Mouse (Mus musculus) gastrocnemius, adult 2 months (tissue): ENCODE results near the gene Atp10a. TPM values are rescaled to one million over a fixed set of nuclear protein-coding genes. Genes with fewer than 3 reads are reported as not detected.

Experiments
- DNase-seq: peaks from one replicate; pipeline ENCODE4 v3.0.0; 2022
- H3K27ac ChIP-seq: fragments of 200-600 bp; 2 replicates; pipeline ENCODE4 v1.8.1; 2022; ENCODE audit warnings: mild to moderate bottlenecking
- H3K4me3 ChIP-seq: fragments of 200-600 bp; 2 replicates; pipeline ENCODE4 v1.8.1; 2022; ENCODE audit warnings: mild to moderate bottlenecking, moderate library complexity
- CTCF ChIP-seq: fragments of 200-600 bp; IDR thresholded peaks from 2 replicates; pipeline ENCODE4 v1.8.1; 2022; ENCODE audit warnings: antibody characterized with exemption, mild to moderate bottlenecking, moderate library complexity
- intact Hi-C: fragments of 180-260 bp; cut with DNase I; formaldehyde crosslinking; loops from one replicate; pipeline ENCODE4 v1.15.1; 2025
- total RNA-seq, 2 experiments: library from RNA; stranded (reverse); gene quantifications; 2 replicates each; pipeline ENCODE4 v1.2.3; 2021

Gene Atp10a
- total RNA-seq, 2 experiments from 2014 or later: 1.3 to 2.0 TPM

DNA sequence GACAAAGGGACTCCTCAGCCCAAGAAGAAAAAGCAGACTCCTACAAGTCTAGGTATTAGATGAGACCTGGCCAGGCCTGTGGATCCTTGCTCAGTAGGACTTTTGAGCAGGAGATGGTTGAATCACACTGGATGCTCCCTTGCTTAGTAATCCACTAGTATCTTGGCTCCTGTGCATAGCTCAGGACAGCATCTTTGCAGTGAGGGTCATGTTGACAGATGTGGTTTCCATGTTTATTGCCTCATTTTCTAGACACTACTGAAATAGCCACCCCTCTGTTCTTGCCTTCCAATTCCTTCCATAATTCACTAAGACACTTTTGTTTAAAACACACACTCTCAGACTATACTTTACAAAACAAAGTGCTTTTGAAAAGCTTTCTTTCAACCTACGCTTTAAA, 98.1 kb downstream of the Atp10a start:
- no peak for DNase-seq
- intact Hi-C loops: no loop called here
- Histone ChIP-seq H3K27ac (no peak overlapping the region), H3K4me3 (no peak overlapping the region)
- TF ChIP-seq CTCF: no peak

DNA sequence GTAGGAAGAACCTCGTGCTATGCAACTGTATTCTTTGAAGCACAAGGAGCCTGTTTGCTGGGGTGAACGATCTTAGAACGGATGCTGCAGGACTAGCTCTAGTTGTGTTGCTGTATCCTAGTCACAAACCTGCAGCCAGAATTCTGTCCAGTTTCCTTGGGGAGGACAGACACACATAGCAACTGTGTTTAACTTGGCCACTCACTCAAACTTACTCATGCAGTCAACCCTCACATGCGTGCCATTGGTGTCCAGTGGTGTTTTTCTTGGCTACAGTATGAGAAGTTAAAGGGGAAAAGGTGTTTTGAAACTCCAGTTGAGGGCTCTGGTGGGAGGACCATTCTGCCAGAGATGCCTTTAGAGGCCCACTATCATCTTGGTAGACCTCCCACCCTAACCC, 98.6 kb downstream of the Atp10a start:
- TF ChIP-seq CTCF: no peak
- H3K27ac ChIP-seq: no peak overlapping the region
- no peak for DNase-seq
- H3K4me3 ChIP-seq: no peak overlapping the region
- intact Hi-C loops: no loop called here

DNA sequence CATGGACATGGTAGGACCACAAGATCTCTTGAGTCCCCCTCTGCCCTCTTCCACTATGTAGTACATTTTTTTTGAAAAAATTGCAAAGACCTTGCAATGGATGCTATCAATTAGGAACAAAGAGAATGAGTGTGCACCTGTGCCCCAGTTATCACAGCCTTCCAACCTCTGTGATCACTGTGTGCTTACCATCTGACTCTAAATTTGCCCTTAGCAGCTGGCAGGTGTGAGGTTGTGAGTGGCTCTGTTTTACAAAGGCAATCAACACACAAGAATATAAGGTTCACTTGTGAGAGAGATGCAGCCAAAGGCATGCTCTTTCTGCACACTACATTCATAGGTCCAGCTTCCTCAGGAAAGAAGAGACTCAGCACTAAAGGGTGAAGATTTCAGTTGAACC, 99.1 kb downstream of the Atp10a start:
- no peak for TF ChIP-seq CTCF
- no peak for DNase-seq
- intact Hi-C loops: no loop called here
- Histone ChIP-seq H3K27ac (no peak overlapping the region), H3K4me3 (no peak overlapping the region)

DNA sequence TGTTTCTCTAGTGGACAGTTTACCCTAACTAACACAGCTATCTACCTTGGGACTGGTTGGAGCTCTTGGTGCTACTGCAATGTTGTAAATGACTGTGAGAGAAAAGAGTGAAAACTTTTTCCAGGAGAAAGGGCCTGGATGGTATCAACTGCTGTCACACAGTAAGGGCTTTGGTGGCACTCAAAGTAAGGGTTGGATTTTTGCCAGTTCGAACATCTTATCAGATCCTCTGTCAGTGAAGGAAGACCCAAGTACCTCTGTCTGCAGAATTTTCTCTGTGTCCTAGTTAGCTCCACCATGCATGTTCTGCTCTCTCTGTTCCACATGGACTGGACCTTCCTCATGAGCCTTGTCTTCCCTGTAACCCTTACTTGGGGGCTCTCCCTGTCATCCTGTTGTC, 99.9 kb downstream of the Atp10a start:
- no peak for DNase-seq
- Histone ChIP-seq H3K27ac (no peak overlapping the region), H3K4me3 (no peak overlapping the region)
- intact Hi-C loops: no loop called here
- TF ChIP-seq CTCF: no peak

DNA sequence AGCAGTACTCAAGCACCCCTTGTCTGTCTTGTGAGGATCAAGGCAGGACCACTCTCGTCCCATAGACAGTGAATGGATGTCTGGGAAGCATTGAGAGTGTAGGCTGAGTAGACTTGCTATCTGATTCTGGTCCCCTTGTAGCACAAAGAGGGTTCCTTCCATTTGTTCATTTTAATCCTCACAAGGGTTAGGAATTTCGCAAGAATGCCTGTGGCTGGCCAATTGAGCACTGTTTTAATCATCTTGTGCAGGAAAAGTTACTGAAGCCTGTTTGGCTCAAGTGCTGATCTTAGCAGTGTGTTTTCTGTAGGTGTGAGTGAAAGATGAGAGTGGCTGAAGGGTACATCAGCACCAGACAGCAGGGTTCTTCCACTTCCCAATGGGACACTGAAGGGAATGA, 101.4 kb downstream of the Atp10a start:
- TF ChIP-seq CTCF: no peak
- intact Hi-C loops: no loop called here

DNA sequence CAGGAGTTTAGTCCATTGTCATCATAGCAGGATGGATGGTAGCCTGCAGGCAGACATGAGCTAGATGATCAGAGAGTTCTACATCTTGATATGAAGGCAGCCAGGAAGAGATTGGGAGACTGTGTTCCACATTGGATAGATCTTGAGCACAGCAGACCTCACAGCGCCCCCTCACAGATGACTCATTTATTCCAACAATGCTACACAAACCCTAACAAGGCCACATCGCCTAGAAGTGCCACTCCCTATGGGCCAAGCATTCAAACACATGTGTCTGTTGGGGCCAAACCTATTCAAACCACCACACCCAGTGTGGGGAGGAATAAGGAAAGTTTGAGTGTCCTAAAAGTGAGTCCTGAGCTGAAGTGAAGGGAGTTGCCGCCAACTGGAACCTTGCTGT, 102.4 kb downstream of the Atp10a start:
- Histone ChIP-seq H3K4me3 (no peak overlapping the region), H3K27ac (peak overlapping the region; percentile 3; the same call in 1 of the 2 replicates)
- DNase-seq: peak; percentile 36
- TF ChIP-seq CTCF: no peak
- intact Hi-C loops: no loop called here

More for the DNA sequence above, 101.4 kb downstream of the Atp10a start:
- DNase-seq: no peak
- 0 out of 2 replicates have a peak overlapping the region, but pooled peaks have one; percentile 31 for H3K27ac ChIP-seq
- no peak overlapping the region for H3K4me3 ChIP-seq

DNA sequence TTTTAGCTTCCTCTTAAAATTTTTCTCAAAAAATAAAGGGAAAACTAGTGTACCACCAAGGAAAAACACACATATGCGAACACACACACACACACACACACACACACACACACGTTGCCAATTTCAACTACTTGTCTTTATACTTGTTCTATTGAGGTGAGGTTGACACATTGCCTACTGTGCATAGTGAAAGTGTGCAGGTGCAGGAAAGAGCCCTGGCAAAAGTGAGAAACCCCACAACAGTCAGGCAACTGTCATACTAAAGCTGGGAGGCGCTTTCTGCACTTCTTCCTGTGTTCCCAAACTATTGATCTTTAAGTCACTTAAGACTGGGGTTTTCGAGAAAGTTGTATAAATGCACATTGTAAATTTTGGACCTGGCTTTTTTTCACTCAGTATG, 103.3 kb downstream of the Atp10a start:
- DNase-seq: no peak
- Histone ChIP-seq H3K27ac (no peak overlapping the region), H3K4me3 (no peak overlapping the region)
- no peak for TF ChIP-seq CTCF
- intact Hi-C loops: no loop called here

DNA sequence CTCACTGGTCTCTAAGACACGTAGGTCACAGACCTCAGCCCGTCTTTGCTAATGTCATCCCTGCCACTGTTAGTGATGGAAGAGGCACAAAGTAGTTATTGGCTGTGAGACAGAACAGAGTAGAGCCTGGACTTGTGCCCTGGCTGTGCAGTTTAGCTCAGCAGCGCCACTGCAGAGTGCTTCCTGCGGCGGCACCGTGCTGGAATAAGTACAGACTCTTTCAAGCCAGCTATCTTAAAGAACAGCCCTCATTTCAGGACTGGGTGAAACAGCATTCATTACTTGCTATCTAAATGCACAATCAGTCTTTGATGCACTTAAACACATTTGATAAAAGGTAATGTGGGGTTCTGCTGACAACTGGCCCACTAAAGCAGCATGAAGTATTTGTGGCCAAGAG, 111.3 kb downstream of the Atp10a start:
- intact Hi-C loops: no loop called here
- Histone ChIP-seq H3K27ac (no peak overlapping the region), H3K4me3 (no peak overlapping the region)
- peak; percentile 71 for DNase-seq
- TF ChIP-seq CTCF: peak; percentile 57

DNA sequence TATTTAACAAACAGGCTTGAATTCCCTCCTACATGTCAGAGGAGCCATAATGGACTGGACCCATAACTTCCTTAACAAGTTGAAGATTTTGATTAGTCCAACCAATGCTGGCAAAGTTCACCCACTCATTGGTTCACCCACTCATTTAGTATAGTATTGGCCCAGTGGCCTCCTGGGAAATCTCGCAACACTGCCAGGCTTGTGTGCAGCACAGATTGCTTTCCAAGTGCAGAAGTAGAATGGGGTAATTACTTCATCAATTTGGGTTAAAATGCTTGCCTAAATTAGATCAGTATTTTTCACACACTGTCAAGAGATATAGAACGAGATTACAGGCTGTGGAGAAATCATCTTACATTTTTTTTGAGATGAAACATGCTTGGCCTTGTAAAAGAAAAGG, 112.3 kb downstream of the Atp10a start:
- intact Hi-C loops: no loop called here
- no peak for DNase-seq
- no peak for TF ChIP-seq CTCF
- no peak overlapping the region for H3K27ac ChIP-seq
- no peak overlapping the region for H3K4me3 ChIP-seq

DNA sequence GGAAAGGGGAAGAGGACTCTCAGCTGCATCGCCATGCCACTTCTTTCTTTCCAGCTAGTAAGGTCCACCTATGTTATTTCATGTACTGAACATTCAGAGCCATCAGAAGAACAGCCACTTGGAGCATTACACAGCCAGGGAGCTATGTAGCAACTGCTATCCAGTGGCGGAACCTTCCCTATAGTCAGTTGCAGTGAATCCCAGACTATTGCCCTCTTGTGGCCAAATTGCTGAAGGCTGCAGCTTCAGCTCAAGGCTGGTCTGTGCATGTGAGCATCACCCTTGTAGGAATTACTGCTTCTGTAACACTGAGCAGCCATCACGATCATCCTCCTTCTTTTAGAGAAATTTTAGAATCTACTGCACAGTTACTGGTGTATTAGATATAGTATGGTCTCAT, 114.3 kb downstream of the Atp10a start:
- no peak overlapping the region for H3K27ac ChIP-seq
- peak; percentile 36 for DNase-seq
- no peak overlapping the region for H3K4me3 ChIP-seq
- intact Hi-C loops: loop anchor here (5.0 kb wide), 1 partner anchor 72 kb away; no protein-coding TSS in a partner anchor
- TF ChIP-seq CTCF: peak; percentile 67

DNA sequence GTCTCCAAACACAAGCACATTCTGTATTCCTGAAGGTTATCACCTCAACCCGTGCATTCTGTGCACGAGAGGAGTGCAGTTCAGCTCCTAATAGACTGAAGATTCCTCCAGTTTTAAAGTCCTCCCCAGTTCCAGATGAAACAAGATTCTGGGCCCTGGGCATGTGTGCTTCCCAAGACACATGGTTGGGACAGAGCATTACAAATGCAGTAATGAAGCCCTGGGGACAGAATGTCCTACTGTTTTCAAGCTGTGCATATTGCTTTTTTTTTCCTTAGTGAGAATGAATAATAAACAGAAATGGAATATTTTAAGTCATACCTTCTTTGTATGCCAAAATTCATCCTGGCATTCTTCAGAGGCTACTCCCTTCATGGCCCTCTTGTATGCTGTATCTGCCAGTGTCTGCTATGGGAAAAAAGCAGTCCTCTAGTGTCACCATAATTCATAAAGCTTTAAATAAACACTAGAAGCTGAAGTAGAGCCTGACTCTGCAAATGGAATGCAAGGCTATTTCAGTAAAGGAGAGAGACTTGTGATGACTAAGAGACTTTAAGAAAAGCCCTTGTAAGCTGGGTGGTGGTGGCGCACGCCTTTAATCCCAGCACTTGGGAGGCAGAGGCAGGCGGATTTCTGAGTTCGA, 116.2 kb downstream of the Atp10a start:
- H3K27ac ChIP-seq: peak overlapping the region; percentile 81
- intact Hi-C loops: loop anchor here (5.0 kb wide), 1 partner anchor 70 kb away; no protein-coding TSS in a partner anchor
- TF ChIP-seq CTCF: no peak
- DNase-seq: peak; percentile 62
- no peak overlapping the region for H3K4me3 ChIP-seq

DNA sequence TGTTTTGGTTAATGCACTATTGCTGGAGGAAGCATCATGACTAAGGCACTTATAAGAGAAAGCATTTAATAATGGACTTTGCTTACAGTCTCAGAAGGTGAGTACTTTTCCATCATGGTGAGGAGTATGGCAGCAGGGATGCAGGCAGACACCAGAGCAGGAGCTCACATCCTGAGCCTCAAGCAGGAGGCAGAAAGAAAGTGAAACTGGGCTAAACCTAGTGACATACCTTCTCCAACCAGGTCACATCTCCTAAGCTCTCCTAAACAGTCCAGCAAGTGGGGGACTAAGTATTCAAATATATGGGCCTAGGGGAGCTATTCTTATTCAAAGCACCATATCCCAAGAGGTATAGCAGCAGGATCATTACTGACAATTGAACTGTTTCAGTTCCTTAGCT, 123.2 kb downstream of the Atp10a start:
- no peak overlapping the region for H3K27ac ChIP-seq
- intact Hi-C loops: no loop called here
- no peak for TF ChIP-seq CTCF
- DNase-seq: no peak
- no peak overlapping the region for H3K4me3 ChIP-seq

DNA sequence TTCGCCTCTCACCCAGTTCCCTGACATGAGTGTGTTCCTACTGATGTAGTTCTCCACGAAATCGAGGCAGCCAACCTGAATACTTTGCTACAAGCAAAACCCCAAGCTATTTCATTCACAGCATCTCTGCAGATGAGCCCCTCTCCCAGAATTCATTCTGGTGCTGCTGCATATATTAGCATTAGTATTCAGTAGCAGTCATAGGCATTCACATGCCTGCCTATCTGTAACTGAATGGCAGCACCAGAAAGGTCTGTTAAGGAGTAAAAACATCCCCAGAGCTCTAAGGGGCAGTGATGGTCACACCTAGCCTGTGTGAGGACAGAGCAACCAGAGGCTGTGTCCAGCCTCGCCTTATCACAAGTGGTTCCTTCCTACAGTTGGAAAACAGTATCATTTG, 131.0 kb downstream of the Atp10a start:
- no peak for DNase-seq
- intact Hi-C loops: loop anchor here (5.0 kb wide), 1 partner anchor 55 kb away; no protein-coding TSS in a partner anchor
- no peak overlapping the region for H3K27ac ChIP-seq
- H3K4me3 ChIP-seq: no peak overlapping the region
- no peak for TF ChIP-seq CTCF

DNA sequence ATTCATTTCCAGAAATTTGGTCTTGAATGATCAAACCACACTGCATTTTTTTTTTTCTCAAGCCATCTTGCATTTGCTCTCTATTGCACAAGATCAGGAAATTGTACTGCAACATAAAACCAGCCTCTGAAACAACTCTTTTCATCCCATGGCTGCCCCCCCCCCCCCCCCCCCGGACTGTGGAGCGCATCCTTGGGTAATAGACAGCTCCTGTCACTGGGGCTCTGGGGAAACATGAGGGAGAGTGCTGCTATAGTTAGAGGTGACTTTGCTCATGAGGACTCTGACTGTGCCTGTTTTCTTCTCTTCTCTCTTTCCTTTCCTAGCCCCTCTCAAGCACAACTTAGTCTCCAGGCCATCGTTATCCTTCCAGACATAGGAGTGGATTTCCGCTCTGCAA, 131.6 kb downstream of the Atp10a start:
- TF ChIP-seq CTCF: no peak
- Histone ChIP-seq H3K27ac (peak overlapping the region; percentile 73), H3K4me3 (no peak overlapping the region)
- intact Hi-C loops: loop anchor here (5.0 kb wide), 1 partner anchor 55 kb away; no protein-coding TSS in a partner anchor
- DNase-seq: no peak
